In genomic region chr11:20231128-20231878, GRCm38 (mm10) we compare ENCODE assay signal across 8 mouse cellular contexts. TPM values are rescaled to one million over a fixed set of nuclear protein-coding genes. Genes with fewer than 3 reads are reported as not detected.
DNase-seq lines count a peak whose midpoint lies in the region; ATAC-seq lines count a peak whose summit lies in the region.

No protein-coding gene starts in this region.

- intact Hi-C loops in left cerebral cortex, postnatal 4 days (cut with DNase I): no loop called here

- peaks cover 95% of the 10 kb centered on the region for H3K36me3 ChIP-seq in heart, embryonic 13.5 days
- H3K36me3 ChIP-seq in midbrain, embryonic 10.5 days: peaks cover 96% of the 10 kb centered on the region

- DNase-seq in left cerebral cortex, adult 11 months (ENCODE audit: low spot score): peak; percentile 31
- DNase-seq in left cerebral cortex, postnatal 4 days: no peak
- DNase-seq in c-Kit-positive CD71-positive TER-119-positive erythroid progenitor cells, embryonic 14.5 days (ENCODE audit: low spot score): peak; percentile 29
- peak; percentile 73 for DNase-seq in kidney, postnatal 14 days
- peak; percentile 62 for DNase-seq in midbrain, embryonic 10.5 days (ENCODE audit: low spot score)
- DNase-seq in urinary bladder, postnatal 4 days (ENCODE audit: low spot score in 2 of 2): no peak
- DNase-seq in cerebellum, adult 9-10 months: no peak

- H3K27me3 ChIP-seq in heart, embryonic 13.5 days (replicated peaks): no peaks in the 10 kb centered on the region
- no peaks in the 10 kb centered on the region for H3K27me3 ChIP-seq in midbrain, embryonic 10.5 days (ENCODE audit: low read depth, poor library complexity, severe bottlenecking)

- peak; percentile 59 for ATAC-seq in heart, embryonic 13.5 days (ENCODE audit: extremely low read depth, insufficient number of reproducible peaks, low FRiP score, low TSS enrichment)

- H3K4me2 ChIP-seq in heart, embryonic 13.5 days: no peak overlapping the region

- 47% methylated on average over 8 of the region's 8 CpGs for WGBS in heart, embryonic 13.5 days
- WGBS in midbrain, embryonic 10.5 days: 37% methylated on average over 8 of the region's 8 CpGs

- H3K4me1 ChIP-seq in heart, embryonic 13.5 days: peaks cover 24% of the 10 kb centered on the region
- H3K4me1 ChIP-seq in midbrain, embryonic 10.5 days: peaks cover 22% of the 10 kb centered on the region

- H3K4me3 ChIP-seq in heart, embryonic 13.5 days: no peak overlapping the region
- no peak overlapping the region for H3K4me3 ChIP-seq in midbrain, embryonic 10.5 days

- H3K9me3 ChIP-seq in heart, embryonic 13.5 days: no peaks in the 10 kb centered on the region
- H3K9me3 ChIP-seq in midbrain, embryonic 10.5 days (replicated peaks): no peaks in the 10 kb centered on the region

- peak overlapping the region; percentile 89 for H3K27ac ChIP-seq in heart, embryonic 13.5 days (replicated peaks)
- peak overlapping the region; percentile 72 for H3K27ac ChIP-seq in midbrain, embryonic 10.5 days (replicated peaks)

- no peak overlapping the region for H3K9ac ChIP-seq in heart, embryonic 13.5 days

RNA-seq across cellular contexts. Expression of gene Cep68, which starts 17.9 kb away (rescaled TPM):
- 10 to 100 TPM; 34.8 to 36.9 TPM for total RNA-seq in left cerebral cortex, postnatal 4 days (2021)
- 28.0 and 28.9 TPM in 2 replicates for polyA plus RNA-seq in heart, embryonic 13.5 days (2015; fragmentation: Nextera tagmentation; extraction: Ambion mirVana)
- 38.1 and 43.2 TPM in 2 replicates for polyA plus RNA-seq in midbrain, embryonic 10.5 days (2016; fragmentation: Nextera tagmentation; extraction: Ambion mirVana)

RNA-seq across cellular contexts. Expression of gene Rab1a, which starts 30.1 kb away (rescaled TPM):
- 100 to 1,000 TPM; 224 TPM for total RNA-seq in left cerebral cortex, postnatal 4 days (2021)
- polyA plus RNA-seq in heart, embryonic 13.5 days (2015; fragmentation: Nextera tagmentation; extraction: Ambion mirVana): 182 and 198 TPM in 2 replicates
- polyA plus RNA-seq in midbrain, embryonic 10.5 days (2016; fragmentation: Nextera tagmentation; extraction: Ambion mirVana): 219 and 222 TPM in 2 replicates

Comparison
In these comparisons a context has a peak if more than half of its experiments do, and no peak if none do; other contexts are left out.
1. DNase-seq: peak in left cerebral cortex, adult 11 months (single experiment), c-Kit-positive CD71-positive TER-119-positive erythroid progenitor cells, embryonic 14.5 days (single experiment), kidney, postnatal 14 days (single experiment) and midbrain, embryonic 10.5 days (single experiment); none in left cerebral cortex, postnatal 4 days (single experiment), urinary bladder, postnatal 4 days (0 of 2) and cerebellum, adult 9-10 months (single experiment).